Mouse (Mus musculus) midbrain, embryonic 16.5 days (tissue): ENCODE results near the gene Idnk. TPM values are rescaled to one million over a fixed set of nuclear protein-coding genes. Genes with fewer than 3 reads are reported as not detected.
A peak's percentile ranks its signal among the peaks of the same experiment; 100 is the strongest.

Experiments
- ATAC-seq: fragments of 200-750 bp; cut with Nextera tagmentation; 2 replicates; pipeline ENCODE4 v1.8.0; 2017; ENCODE audit warnings: moderate TSS enrichment
- H3K27ac ChIP-seq: fragments of 300-500 bp; sonication (generic); 2 replicates; pipeline ENCODE4 v1.5.1; 2014; ENCODE audit warnings: mild to moderate bottlenecking, low read length, mixed read lengths
- H3K27me3 ChIP-seq: fragments of 300-500 bp; sonication (generic); 2 replicates; pipeline ENCODE4 v1.6.1; 2014; ENCODE audit warnings: low read depth, low read length, mixed read lengths; ENCODE audit not compliant: control insufficient read depth, insufficient read depth
- H3K36me3 ChIP-seq: fragments of 300-500 bp; sonication (generic); 2 replicates; pipeline ENCODE4 v1.6.1; 2014; ENCODE audit warnings: mild to moderate bottlenecking, low read length, moderate library complexity, mixed read lengths; ENCODE audit not compliant: control insufficient read depth, insufficient read depth
- H3K4me1 ChIP-seq: fragments of 300-500 bp; sonication (generic); 2 replicates; pipeline ENCODE4 v1.6.1; 2014; ENCODE audit warnings: mild to moderate bottlenecking, low read length, mixed read lengths; ENCODE audit not compliant: control insufficient read depth, insufficient read depth
- H3K4me2 ChIP-seq: fragments of 300-500 bp; sonication (generic); 2 replicates; pipeline ENCODE4 v1.6.1; 2014; ENCODE audit warnings: mild to moderate bottlenecking, low read length, mixed read lengths
- H3K4me3 ChIP-seq: fragments of 300-500 bp; sonication (generic); 2 replicates; pipeline ENCODE4 v1.5.1; 2014; ENCODE audit warnings: low read depth, mild to moderate bottlenecking, low read length, moderate library complexity, mixed read lengths
- H3K9ac ChIP-seq: fragments of 300-500 bp; sonication (generic); 2 replicates; pipeline ENCODE4 v1.6.1; 2014; ENCODE audit warnings: low read depth, low read length, mixed read lengths
- H3K9me3 ChIP-seq: fragments of 300-500 bp; sonication (generic); replicated peaks from 2 replicates; pipeline ENCODE4 v1.6.1; 2014; ENCODE audit warnings: mild to moderate bottlenecking, low read length, mixed read lengths; ENCODE audit not compliant: control insufficient read depth, poor library complexity, severe bottlenecking
- WGBS: fragments of 180-500 bp; shearing (Covaris S2); extraction: QIAGEN DNeasy Blood & Tissue Kit; methylation state at CpG from one replicate; pipeline ENCODE4 v1.1.7; 2014; 5-methylcytosine and 5-hydroxymethylcytosine counted together
- polyA plus RNA-seq: library from polyadenylated mRNA; unstranded; fragments of >200 nt; fragmentation: Nextera tagmentation; extraction: Ambion mirVana; gene quantifications from 2 replicates; pipeline ENCODE4 v1.2.1, GENCODE M21; 2015

The Idnk gene
- polyA plus RNA-seq, 1 experiment from 2014 or later, result 54.3 TPM

DNA sequence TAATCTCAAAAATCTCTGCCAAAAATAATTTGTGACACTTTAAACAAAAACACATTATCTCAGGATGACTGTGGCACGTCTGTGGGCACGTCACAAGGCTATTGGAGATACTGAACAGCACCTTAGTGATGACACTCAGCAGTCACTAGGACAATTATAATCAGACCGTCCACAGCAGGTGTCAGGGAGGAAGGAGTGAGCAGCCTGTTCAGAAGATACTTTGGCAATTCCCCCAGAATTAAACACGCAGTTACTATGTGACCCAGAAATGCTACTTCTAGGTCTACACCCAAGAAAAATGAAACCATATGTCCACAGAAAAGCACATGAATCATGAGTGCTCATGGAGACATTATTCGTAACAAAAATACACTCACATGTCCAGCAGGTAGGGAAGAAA lies 53.0 kb downstream of the Idnk start:
- WGBS, result 88% methylated on average over 5 of the region's 5 CpGs
- H3K27me3 ChIP-seq, result no peaks in the 10 kb centered on the region

DNA sequence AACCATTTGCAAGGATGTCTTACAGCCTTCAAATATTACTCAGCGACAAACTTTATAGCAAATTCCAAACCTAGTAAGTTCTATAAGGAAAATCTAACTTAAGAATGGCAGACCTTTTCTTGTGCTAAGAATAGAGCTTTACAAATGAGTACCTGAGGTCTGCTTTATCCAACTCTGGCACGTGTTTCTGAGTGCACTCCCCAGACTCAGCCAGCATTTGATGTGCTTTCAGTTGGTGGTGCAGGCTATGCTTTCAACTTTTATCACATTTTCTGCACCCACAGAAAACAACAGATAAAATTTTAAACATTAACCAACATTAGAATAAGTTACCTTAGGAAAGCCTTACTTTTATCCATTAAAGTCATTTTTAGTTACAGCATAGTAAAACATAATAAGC lies 55.1 kb downstream of the Idnk start:
- WGBS, result 74% methylated on average over 2 of the region's 2 CpGs
- H3K27me3 ChIP-seq, result no peaks in the 10 kb centered on the region

More for the DNA sequence above, 53.0 kb downstream of the Idnk start:
- ATAC-seq, result no peak
- H3K27ac ChIP-seq, result no peak overlapping the region
- H3K36me3 ChIP-seq, result no peaks in the 10 kb centered on the region
- H3K4me3 ChIP-seq, result no peak overlapping the region
- H3K4me2 ChIP-seq, result no peak overlapping the region
- H3K4me1 ChIP-seq, result peaks cover 27% of the 10 kb centered on the region
- no peaks in the 10 kb centered on the region for H3K9me3 ChIP-seq
- no peak overlapping the region for H3K9ac ChIP-seq

DNA sequence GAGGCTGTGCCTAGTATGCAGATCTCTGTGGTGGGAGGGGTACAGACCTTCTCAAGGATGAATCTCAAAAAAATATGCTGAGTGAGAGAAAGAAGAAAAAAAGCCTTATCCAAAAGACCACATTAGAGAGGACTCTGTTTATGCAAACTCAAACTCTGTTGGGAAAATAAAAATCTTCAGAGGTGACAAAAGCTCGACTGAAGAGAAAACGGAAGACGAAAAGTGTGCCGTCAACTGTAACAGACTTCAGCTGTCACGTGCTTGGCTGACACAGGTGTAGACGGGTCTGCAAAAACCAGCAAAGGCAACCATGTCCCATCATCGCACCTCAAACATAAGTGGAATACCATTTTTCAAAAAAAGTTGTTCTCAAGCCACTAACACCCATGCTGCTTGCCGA lies 56.4 kb downstream of the Idnk start:
- Histone ChIP-seq H3K36me3 (no peaks in the 10 kb centered on the region), H3K4me1 (peaks cover 33% of the 10 kb centered on the region), H3K9me3 (no peaks in the 10 kb centered on the region), H3K4me3 (peak overlapping the region; percentile 99), H3K27ac (no peak overlapping the region), H3K27me3 (no peaks in the 10 kb centered on the region), H3K4me2 (peak overlapping the region; percentile 73), H3K9ac (no peak overlapping the region; the same call in 1 of the 2 replicates)
- no peak for ATAC-seq
- WGBS, result 67% methylated on average over 8 of the region's 8 CpGs

More for the DNA sequence above, 55.1 kb downstream of the Idnk start:
- ATAC-seq, result no peak
- no peaks in the 10 kb centered on the region for H3K36me3 ChIP-seq
- H3K4me3 ChIP-seq, result no peak overlapping the region
- H3K4me1 ChIP-seq, result peaks cover 33% of the 10 kb centered on the region
- H3K9ac ChIP-seq, result no peak overlapping the region
- no peaks in the 10 kb centered on the region for H3K9me3 ChIP-seq
- H3K4me2 ChIP-seq, result no peak overlapping the region
- no peak overlapping the region for H3K27ac ChIP-seq

Other genes with a start within 250 kb of the Idnk start
- 76.1 and 81.8 TPM in 2 replicates for gene Spock1, start 249.3 kb upstream of the Idnk start, polyA plus RNA-seq
- 13.9 and 15.0 TPM in 2 replicates for gene Klhl3, start 44.1 kb upstream of the Idnk start, polyA plus RNA-seq
- gene Hnrnpa0, start 29.1 kb upstream of the Idnk start, polyA plus RNA-seq, result 42.9 and 46.5 TPM in 2 replicates
- 132 and 133 TPM in 2 replicates for gene Ubqln1, start 58.0 kb downstream of the Idnk start, polyA plus RNA-seq
- gene Gkap1, start 118.0 kb downstream of the Idnk start, polyA plus RNA-seq, result 20.4 and 22.7 TPM in 2 replicates
- gene Kif27, start 201.5 kb downstream of the Idnk start, polyA plus RNA-seq, result 1.9 and 2.0 TPM in 2 replicates
- gene 2210016F16Rik, start 227.6 kb downstream of the Idnk start, polyA plus RNA-seq, result 19.2 and 19.9 TPM in 2 replicates
- 21.3 and 23.8 TPM in 2 replicates for gene Rmi1, start 244.6 kb downstream of the Idnk start, polyA plus RNA-seq
- 1,323 and 1,478 TPM in 2 replicates for gene Hnrnpk, start 245.7 kb downstream of the Idnk start, polyA plus RNA-seq